Comparison of ENCODE assay signal across 9 mouse cellular contexts in the genomic region with DNA sequence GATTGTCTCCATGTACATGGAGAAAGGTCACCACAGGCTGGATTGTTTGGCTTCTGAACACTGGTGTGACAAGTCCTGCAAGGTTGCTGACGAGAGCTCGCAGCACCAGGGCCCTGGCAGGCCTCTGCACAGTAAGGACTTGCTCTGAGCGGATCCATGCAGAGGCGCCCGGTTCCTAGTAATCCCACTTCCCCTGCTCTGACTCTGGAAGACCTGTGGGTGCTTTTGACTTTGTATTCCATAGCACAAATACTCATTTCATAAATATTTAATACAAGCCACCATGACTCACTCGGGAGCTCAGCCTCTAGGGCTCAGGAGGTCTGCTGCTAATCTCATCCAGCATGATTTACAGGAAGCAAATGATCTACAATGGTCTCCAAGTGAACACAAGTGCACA. TPM values are rescaled to one million over a fixed set of nuclear protein-coding genes. Genes with fewer than 3 reads are reported as not detected.
DNase-seq lines count a peak whose midpoint lies in the region; ATAC-seq and TF ChIP-seq lines count a peak whose summit lies in the region.
"Had no signal": no experiment of that assay in that cellular context is flagged by ENCODE, and none has a peak within 500 bp of the region (broad histone marks: within the 10 kb centered on the region; RNA-seq: fewer than 3 reads in every experiment).

No protein-coding gene starts in this region.

- 69% methylated on average over 6 of the region's 6 CpGs for whole genome bisulfite sequencing in limb, embryonic 12.5 days
- 82% methylated on average over 6 of the region's 6 CpGs for WGBS in limb, embryonic 10.5 days
- WGBS in olfactory bulb, adult 2 months = 84% methylated on average over 6 of the region's 6 CpGs
- 78% methylated on average over 6 of the region's 6 CpGs for WGBS in midbrain, embryonic 14.5 days
- 80% methylated on average over 6 of the region's 6 CpGs for whole genome bisulfite sequencing in midbrain, embryonic 16.5 days

- H3K4me1 ChIP-seq in limb, embryonic 12.5 days (replicated peaks) = peaks cover 13% of the 10 kb centered on the region
- peaks cover 10% of the 10 kb centered on the region; the same call in 1 of the 2 replicates for H3K4me1 ChIP-seq in limb, embryonic 10.5 days
- H3K4me1 ChIP-seq in olfactory bulb, adult 2 months (ENCODE audit: control insufficient read depth, insufficient read depth, low read length) = peaks cover 8% of the 10 kb centered on the region
- no peaks in the 10 kb centered on the region for H3K4me1 ChIP-seq in midbrain, embryonic 14.5 days (ENCODE audit: control insufficient read depth, insufficient read depth, low read length)
- H3K4me1 ChIP-seq in midbrain, embryonic 16.5 days (ENCODE audit: control insufficient read depth, insufficient read depth, low read length) = no peaks in the 10 kb centered on the region

- H3K4me3 ChIP-seq in limb, embryonic 12.5 days (replicated peaks) = no peak overlapping the region
- no peak overlapping the region for H3K4me3 ChIP-seq in limb, embryonic 10.5 days
- no peak overlapping the region for H3K4me3 ChIP-seq in olfactory bulb, adult 2 months (ENCODE audit: insufficient read depth, low read depth, low read length)
- H3K4me3 ChIP-seq in midbrain, embryonic 14.5 days (replicated peaks; ENCODE audit: low read depth, low read length) = no peak overlapping the region
- H3K4me3 ChIP-seq in midbrain, embryonic 16.5 days (ENCODE audit: low read depth, low read length) = no peak overlapping the region

- peak overlapping the region; percentile 47; the same call in 1 of the 2 replicates for H3K27ac ChIP-seq in limb, embryonic 12.5 days
- H3K27ac ChIP-seq in limb, embryonic 10.5 days = no peak overlapping the region
- H3K27ac ChIP-seq in olfactory bulb, adult 2 months (ENCODE audit: insufficient read depth, low read depth, low read length) = 0 out of 2 replicates have a peak overlapping the region, but pooled peaks have one; percentile 2
- no peak overlapping the region for H3K27ac ChIP-seq in midbrain, embryonic 14.5 days (replicated peaks; ENCODE audit: low read depth, low read length)
- no peak overlapping the region for H3K27ac ChIP-seq in midbrain, embryonic 16.5 days (ENCODE audit: low read length)

- no peak for TF ChIP-seq POLR2A in olfactory bulb, adult 2 months (IDR thresholded peaks at IDR 0.05; ENCODE audit: insufficient read depth, low read depth, low read length)

- no peak for DNase-seq in limb, embryonic 10.5 days (ENCODE audit: low spot score)
- DNase-seq in brain, adult 2 months (ENCODE audit: low read depth, low spot score) = peak; percentile 17
- DNase-seq in kidney, adult 8-10 months = peak; percentile 35 to 47
- DNase-seq in midbrain, embryonic 14.5 days = no peak
- DNase-seq in right cerebral cortex, postnatal 25 days = no peak
- DNase-seq: cerebellum, adult 9-11 months had no signal

- no peaks in the 10 kb centered on the region for H3K9me3 ChIP-seq in limb, embryonic 12.5 days
- no peaks in the 10 kb centered on the region for H3K9me3 ChIP-seq in limb, embryonic 10.5 days (replicated peaks)
- no peaks in the 10 kb centered on the region for H3K9me3 ChIP-seq in midbrain, embryonic 14.5 days (ENCODE audit: control insufficient read depth, low read length)
- no peaks in the 10 kb centered on the region for H3K9me3 ChIP-seq in midbrain, embryonic 16.5 days (replicated peaks; ENCODE audit: control insufficient read depth, low read length, poor library complexity, severe bottlenecking)

- no peak overlapping the region for H3K9ac ChIP-seq in limb, embryonic 12.5 days (replicated peaks)
- no peak overlapping the region for H3K9ac ChIP-seq in midbrain, embryonic 14.5 days (replicated peaks; ENCODE audit: low read length)
- no peak overlapping the region for H3K9ac ChIP-seq in midbrain, embryonic 16.5 days (ENCODE audit: low read depth, low read length)

- no peaks in the 10 kb centered on the region for H3K27me3 ChIP-seq in limb, embryonic 12.5 days
- H3K27me3 ChIP-seq in limb, embryonic 10.5 days (ENCODE audit: low read depth, poor library complexity, severe bottlenecking) = no peaks in the 10 kb centered on the region
- H3K27me3 ChIP-seq in midbrain, embryonic 14.5 days (ENCODE audit: control insufficient read depth, insufficient read depth, low read length) = no peaks in the 10 kb centered on the region
- no peaks in the 10 kb centered on the region for H3K27me3 ChIP-seq in midbrain, embryonic 16.5 days (ENCODE audit: control insufficient read depth, insufficient read depth, low read depth, low read length)

- TF ChIP-seq CTCF in olfactory bulb, adult 2 months (IDR thresholded peaks at IDR 0.05; ENCODE audit: insufficient read depth, low read depth, low read length) = no peak

- no peak overlapping the region for H3K4me2 ChIP-seq in limb, embryonic 12.5 days
- no peak overlapping the region for H3K4me2 ChIP-seq in midbrain, embryonic 14.5 days (ENCODE audit: low read length)
- H3K4me2 ChIP-seq in midbrain, embryonic 16.5 days (ENCODE audit: low read length) = no peak overlapping the region

- ATAC-seq in limb, embryonic 12.5 days (ENCODE audit: insufficient number of reproducible peaks, insufficient read depth, low FRiP score, low TSS enrichment, low read depth) = no peak
- no peak for ATAC-seq in midbrain, embryonic 14.5 days (ENCODE audit: low FRiP score, low TSS enrichment)
- no peak for ATAC-seq in midbrain, embryonic 16.5 days

- H3K36me3 ChIP-seq in limb, embryonic 12.5 days = peaks cover 13% of the 10 kb centered on the region; the same call in 1 of the 2 replicates
- peaks cover 30% of the 10 kb centered on the region for H3K36me3 ChIP-seq in limb, embryonic 10.5 days
- H3K36me3 ChIP-seq in midbrain, embryonic 14.5 days (ENCODE audit: control insufficient read depth, insufficient read depth, low read length) = peaks cover 16% of the 10 kb centered on the region
- H3K36me3 ChIP-seq in midbrain, embryonic 16.5 days (ENCODE audit: control insufficient read depth, insufficient read depth, low read length) = no peaks in the 10 kb centered on the region; the same call in 1 of the 2 replicates

RNA-seq across cellular contexts. Expression of a gene that starts 54.6 kb away (rescaled TPM):
- 6.3 and 8.6 TPM in 2 replicates for polyA plus RNA-seq in limb, embryonic 12.5 days (2016; fragmentation: Nextera tagmentation; extraction: Ambion mirVana)
- polyA plus RNA-seq in limb, embryonic 10.5 days (2016; fragmentation: Nextera tagmentation; extraction: Ambion mirVana) = 3.4 and 4.1 TPM in 2 replicates
- polyA plus RNA-seq in olfactory bulb, adult 2 months (2012; ENCODE audit: insufficient read depth, insufficient read length, low replicate concordance, missing spikeins) = not detected in 2 replicates
- 1.4 and 1.5 TPM in 2 replicates for polyA plus RNA-seq in midbrain, embryonic 14.5 days (2014; fragmentation: Nextera tagmentation; extraction: Ambion mirVana)
- 1.4 and 1.7 TPM in 2 replicates for polyA plus RNA-seq in midbrain, embryonic 16.5 days (2015; fragmentation: Nextera tagmentation; extraction: Ambion mirVana)

Comparison
In these comparisons a context has a peak if more than half of its experiments do, and no peak if none do; other contexts are left out.
1. H3K27ac ChIP-seq: peak in limb, embryonic 12.5 days (single experiment) and olfactory bulb, adult 2 months (single experiment); none in limb, embryonic 10.5 days (single experiment), midbrain, embryonic 14.5 days (single experiment) and midbrain, embryonic 16.5 days (single experiment).
2. DNase-seq: peak in brain, adult 2 months (single experiment) and kidney, adult 8-10 months (2 of 2); none in limb, embryonic 10.5 days (single experiment), midbrain, embryonic 14.5 days (single experiment) and right cerebral cortex, postnatal 25 days (single experiment).